Mouse (Mus musculus): ENCODE measurements around the gene Retreg3.

Gene Retreg3

GRCm38 (mm10) chr11:101070987-101071386 is 48.7 kb downstream of the Retreg3 start:
- DNase-seq, result no peak

GRCm38 (mm10) chr11:101070189-101070527 is 49.5 kb downstream of the Retreg3 start:
- DNase-seq, result no peak

- DNase-seq, result peak; percentile 97
These were observed 50.1 kb downstream of the Retreg3 start, which contains the start of gene Naglu for GRCm38 (mm10) chr11:101069391-101070188. TSS of gene Naglu (plus strand) at chr11:101070012.

GRCm38 (mm10) chr11:101066549-101067412 is 52.9 kb downstream of the Retreg3 start:
- DNase-seq, result peak; percentile 82 to 91

GRCm38 (mm10) chr11:101065002-101065401 is 54.7 kb downstream of the Retreg3 start:
- no peak for DNase-seq

- DNase-seq, result no peak
These were observed 55.2 kb downstream of the Retreg3 start for GRCm38 (mm10) chr11:101064462-101064861.

- DNase-seq, result no peak
These were observed 55.9 kb downstream of the Retreg3 start for GRCm38 (mm10) chr11:101063676-101064327.

- DNase-seq, result no peak
These were observed 56.6 kb downstream of the Retreg3 start for GRCm38 (mm10) chr11:101062971-101063675.

- no peak for DNase-seq
These were observed 57.4 kb downstream of the Retreg3 start for GRCm38 (mm10) chr11:101062165-101062884.

- DNase-seq, result no peak
These were observed 58.6 kb downstream of the Retreg3 start for GRCm38 (mm10) chr11:101061049-101061448.

GRCm38 (mm10) chr11:101060126-101060525 is 59.6 kb downstream of the Retreg3 start:
- peak in 1 of 2 experiments; percentile 52 for DNase-seq

GRCm38 (mm10) chr11:101059473-101059872 is 60.2 kb downstream of the Retreg3 start:
- no peak for DNase-seq

- no peak for DNase-seq
These were observed 61.0 kb downstream of the Retreg3 start for GRCm38 (mm10) chr11:101058726-101059125.

- DNase-seq, result peak; percentile 65 to 87
These were observed 61.8 kb downstream of the Retreg3 start for GRCm38 (mm10) chr11:101057860-101058259.

- no peak for DNase-seq
These were observed 62.8 kb downstream of the Retreg3 start for GRCm38 (mm10) chr11:101056885-101057284.

GRCm38 (mm10) chr11:101055418-101055817 is 64.3 kb downstream of the Retreg3 start:
- DNase-seq, result no peak

- no peak for DNase-seq
These were observed 65.7 kb downstream of the Retreg3 start for GRCm38 (mm10) chr11:101053974-101054373.

- no peak for DNase-seq
These were observed 66.8 kb downstream of the Retreg3 start for GRCm38 (mm10) chr11:101052751-101053473.

- DNase-seq, result no peak
These were observed 68.1 kb downstream of the Retreg3 start for GRCm38 (mm10) chr11:101051617-101052016.

- DNase-seq, result no peak
These were observed 68.6 kb downstream of the Retreg3 start for GRCm38 (mm10) chr11:101051051-101051493.

GRCm38 (mm10) chr11:101050359-101050758 is 69.3 kb downstream of the Retreg3 start:
- DNase-seq, result no peak

Data from kidney, adult 8-10 months (tissue).